Mouse (Mus musculus) CD4-positive, CD25-positive, alpha-beta regulatory T cell, adult 9 weeks (primary cell): Measurements from ENCODE around the gene Pi4k2b. TPM values are rescaled to one million over a fixed set of nuclear protein-coding genes. Genes with fewer than 3 reads are reported as not detected.

Experiments used
- polyA plus RNA-seq: library from polyadenylated mRNA; unstranded; fragments of 100-300 nt; shearing (Covaris generic); gene quantifications from one replicate; pipeline ENCODE4 v1.2.1, GENCODE M21; 2017

The Pi4k2b gene
- 0.74 TPM for polyA plus RNA-seq

DNA sequence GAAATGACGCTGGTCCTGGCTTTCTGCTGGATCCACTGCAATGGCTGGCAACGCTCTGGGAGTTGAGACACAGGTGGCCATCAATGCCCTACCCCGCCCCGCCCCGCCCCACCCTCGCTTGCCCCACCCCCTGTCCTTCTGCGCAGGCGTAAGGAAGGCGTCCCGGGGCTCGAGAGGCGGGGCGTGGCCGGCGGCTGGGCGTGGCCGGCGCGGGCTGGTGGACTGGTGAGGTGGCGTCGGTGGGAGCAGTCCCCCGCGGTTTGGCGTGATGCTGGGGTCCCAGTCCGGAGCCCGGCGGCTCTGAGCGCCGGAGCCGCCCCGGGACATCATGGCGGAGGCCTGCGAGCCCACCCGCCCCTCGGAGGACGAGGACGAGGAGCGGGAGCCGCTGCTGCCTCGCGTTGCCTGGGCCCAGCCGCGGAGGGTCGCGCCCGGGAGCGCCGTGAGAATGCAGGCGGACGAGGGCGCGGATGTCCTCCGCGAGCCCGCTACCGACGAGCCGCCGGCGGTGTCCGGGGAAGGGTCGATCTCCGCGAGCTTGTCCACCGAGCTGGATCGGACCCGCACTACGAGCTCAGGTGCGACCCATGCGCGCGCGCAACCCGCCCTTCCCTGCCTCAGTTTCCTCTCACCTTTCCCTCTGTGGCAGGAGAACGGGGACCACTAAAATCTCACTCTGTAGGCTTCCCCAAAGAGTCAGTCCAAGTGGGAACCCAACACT, at the start of gene Pi4k2b:
TSS of gene Pi4k2b (plus strand) at position 184 of the 721 bp plus-strand sequence.

DNA sequence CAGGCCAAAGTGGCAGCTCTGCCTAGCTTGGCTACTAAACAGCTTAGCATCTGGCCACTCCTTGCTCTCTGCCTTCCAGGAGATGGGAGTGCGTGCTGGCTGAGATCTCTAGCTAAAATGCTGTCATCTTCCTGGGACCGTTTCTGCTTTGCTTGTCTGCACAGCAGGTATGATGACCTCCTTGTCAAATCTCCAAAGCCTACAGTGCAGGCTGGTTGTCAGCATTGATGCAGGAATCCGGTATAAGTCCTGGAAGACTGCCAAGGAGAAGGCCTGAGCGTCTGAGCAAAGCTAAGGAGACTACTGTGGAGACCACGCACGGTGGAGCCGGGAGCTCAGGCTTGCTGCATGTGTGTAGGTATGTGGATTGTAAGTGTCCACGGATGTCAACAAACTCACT, 33.9 kb downstream of the Pi4k2b start, which contains the start of gene Zcchc4:
TSS of gene Zcchc4 (plus strand) at position 173 of the 400 bp plus-strand sequence.

Other genes starting within 250 kb of the Pi4k2b start
- not detected for gene Lgi2, start 175.1 kb upstream of the Pi4k2b start, polyA plus RNA-seq
- gene Sepsecs, start 71.9 kb upstream of the Pi4k2b start, polyA plus RNA-seq, result 14.1 TPM
- 25.2 TPM for gene Zcchc4, start 33.8 kb downstream of the Pi4k2b start, polyA plus RNA-seq
- gene Anapc4, start 92.4 kb downstream of the Pi4k2b start, polyA plus RNA-seq, result 85.2 TPM